Mouse (Mus musculus): ENCODE data around the gene Dennd4b. TPM values are rescaled to one million over a fixed set of nuclear protein-coding genes. Genes with fewer than 3 reads are reported as not detected.

Dennd4b gene
- polyA plus RNA-seq (2015; fragmentation: Nextera tagmentation; extraction: Ambion mirVana), result 7.4 and 11.2 TPM in 2 replicates

GRCm38 (mm10) chr3:90265034-90265931 lies at the start of gene Dennd4b:
TSS of gene Dennd4b (plus strand) at chr3:90265185.
- H3K9ac ChIP-seq, result peak within 1 kb of the TSS; percentile 85
- H3K27me3 ChIP-seq (replicated peaks), result no peaks in the 10 kb centered on the region
- ATAC-seq (replicated peaks), result peak; percentile 89
- H3K36me3 ChIP-seq (replicated peaks), result peaks cover 32% of the 10 kb centered on the region
- no peaks in the 10 kb centered on the region for H3K9me3 ChIP-seq
- H3K27ac ChIP-seq, result peak within 1 kb of the TSS; percentile 95
- H3K4me2 ChIP-seq, result peak within 1 kb of the TSS; percentile 78
- H3K4me1 ChIP-seq, result peaks cover 14% of the 10 kb centered on the region
- WGBS, result under 1% methylated on average over 60 of the region's 87 CpGs
- peak within 1 kb of the TSS; percentile 82 for H3K4me3 ChIP-seq

- Histone ChIP-seq H3K36me3 (replicated peaks) (peaks cover 1% of the 10 kb centered on the region; the same call in 1 of the 2 replicates), H3K27me3 (replicated peaks) (no peaks in the 10 kb centered on the region), H3K4me1 (peaks cover 34% of the 10 kb centered on the region), H3K9me3 (no peaks in the 10 kb centered on the region), H3K9ac (no peak overlapping the region), H3K4me2 (no peak overlapping the region), H3K27ac (no peak overlapping the region), H3K4me3 (no peak overlapping the region)
- 44% methylated on average over 1 of the region's 1 CpGs for WGBS
- ATAC-seq (replicated peaks), result no peak
Measured at GRCm38 (mm10) chr3:90215825-90216380, 49.1 kb upstream of the Dennd4b start.

GRCm38 (mm10) chr3:90220088-90220487 lies 44.9 kb upstream of the Dennd4b start:
- peak; percentile 59; the same call in 1 of the 2 replicates for ATAC-seq (replicated peaks)
- Histone ChIP-seq H3K27me3 (replicated peaks) (no peaks in the 10 kb centered on the region), H3K27ac (peak overlapping the region; percentile 71), H3K9ac (no peak overlapping the region; the same call in 1 of the 2 replicates), H3K36me3 (replicated peaks) (no peaks in the 10 kb centered on the region), H3K4me3 (peak overlapping the region; percentile 37), H3K9me3 (no peaks in the 10 kb centered on the region), H3K4me1 (peaks cover 14% of the 10 kb centered on the region), H3K4me2 (peak overlapping the region; percentile 73)
- 13% methylated on average over 6 of the region's 6 CpGs for WGBS

GRCm38 (mm10) chr3:90220531-90220951 lies 44.4 kb upstream of the Dennd4b start:
- H3K9ac ChIP-seq, result peak overlapping the region; percentile 38; the same call in 1 of the 2 replicates

GRCm38 (mm10) chr3:90221123-90221522 lies 43.9 kb upstream of the Dennd4b start:
- Histone ChIP-seq H3K9me3 (no peaks in the 10 kb centered on the region), H3K36me3 (replicated peaks) (no peaks in the 10 kb centered on the region), H3K9ac (no peak overlapping the region; the same call in 1 of the 2 replicates), H3K27ac (no peak overlapping the region), H3K4me1 (peaks cover 14% of the 10 kb centered on the region), H3K4me3 (peak overlapping the region; percentile 37), H3K27me3 (replicated peaks) (no peaks in the 10 kb centered on the region), H3K4me2 (peak overlapping the region; percentile 73)
- ATAC-seq (replicated peaks), result no peak
- 34% methylated on average over 5 of the region's 5 CpGs for WGBS

More at GRCm38 (mm10) chr3:90220531-90220951, 44.4 kb upstream of the Dennd4b start:
- Histone ChIP-seq H3K4me1 (peaks cover 14% of the 10 kb centered on the region), H3K4me2 (peak overlapping the region; percentile 73), H3K27ac (peak overlapping the region; percentile 71), H3K4me3 (peak overlapping the region; percentile 37), H3K27me3 (replicated peaks) (no peaks in the 10 kb centered on the region), H3K36me3 (replicated peaks) (no peaks in the 10 kb centered on the region), H3K9me3 (no peaks in the 10 kb centered on the region)
- WGBS, result 0% methylated on average over 19 of the region's 20 CpGs
- peak; percentile 64 for ATAC-seq (replicated peaks)

- no peak overlapping the region for H3K27ac ChIP-seq
- no peaks in the 10 kb centered on the region for H3K27me3 ChIP-seq (replicated peaks)
- no peaks in the 10 kb centered on the region for H3K36me3 ChIP-seq (replicated peaks)
- no peak overlapping the region for H3K4me3 ChIP-seq
- H3K4me1 ChIP-seq, result peaks cover 14% of the 10 kb centered on the region
- no peak overlapping the region for H3K4me2 ChIP-seq
- H3K9me3 ChIP-seq, result no peaks in the 10 kb centered on the region
- ATAC-seq (replicated peaks), result no peak
- H3K9ac ChIP-seq, result no peak overlapping the region
- WGBS, result 89% methylated on average over 4 of the region's 4 CpGs
Measured at GRCm38 (mm10) chr3:90222455-90222854, 42.5 kb upstream of the Dennd4b start.

GRCm38 (mm10) chr3:90222941-90223340 lies 42.0 kb upstream of the Dennd4b start:
- H3K36me3 ChIP-seq (replicated peaks), result no peaks in the 10 kb centered on the region
- 81% methylated on average over 3 of the region's 3 CpGs for WGBS
- no peak overlapping the region for H3K27ac ChIP-seq
- H3K4me1 ChIP-seq, result peaks cover 14% of the 10 kb centered on the region
- ATAC-seq (replicated peaks), result no peak
- H3K4me3 ChIP-seq, result no peak overlapping the region
- H3K27me3 ChIP-seq (replicated peaks), result no peaks in the 10 kb centered on the region
- no peaks in the 10 kb centered on the region for H3K9me3 ChIP-seq
- no peak overlapping the region for H3K4me2 ChIP-seq
- H3K9ac ChIP-seq, result no peak overlapping the region

- H3K4me3 ChIP-seq, result no peak overlapping the region
- H3K27me3 ChIP-seq (replicated peaks), result no peaks in the 10 kb centered on the region
- H3K9me3 ChIP-seq, result no peaks in the 10 kb centered on the region
- 85% methylated on average over 10 of the region's 10 CpGs for WGBS
- no peak overlapping the region for H3K9ac ChIP-seq
- H3K4me1 ChIP-seq, result peaks cover 14% of the 10 kb centered on the region
- H3K36me3 ChIP-seq (replicated peaks), result no peaks in the 10 kb centered on the region
- no peak for ATAC-seq (replicated peaks)
- H3K27ac ChIP-seq, result no peak overlapping the region
- H3K4me2 ChIP-seq, result no peak overlapping the region
Measured at GRCm38 (mm10) chr3:90224331-90224730, 40.7 kb upstream of the Dennd4b start.

GRCm38 (mm10) chr3:90231075-90231474 lies 33.9 kb upstream of the Dennd4b start:
- Histone ChIP-seq H3K36me3 (replicated peaks) (peaks cover 12% of the 10 kb centered on the region; the same call in 1 of the 2 replicates), H3K4me1 (peaks cover 19% of the 10 kb centered on the region), H3K27ac (peak overlapping the region; percentile 78), H3K9ac (peak overlapping the region; percentile 37), H3K27me3 (replicated peaks) (no peaks in the 10 kb centered on the region), H3K9me3 (no peaks in the 10 kb centered on the region), H3K4me2 (peak overlapping the region; percentile 86), H3K4me3 (peak overlapping the region; percentile 79)
- ATAC-seq (replicated peaks), result no peak
- 16% methylated on average over 8 of the region's 8 CpGs for whole genome bisulfite sequencing

GRCm38 (mm10) chr3:90231507-90232333 lies 33.3 kb upstream of the Dennd4b start, which contains the start of gene Jtb:
TSS of gene Jtb (plus strand) at chr3:90231597.
- ATAC-seq (replicated peaks), result peak; percentile 98
- no peaks in the 10 kb centered on the region for H3K9me3 ChIP-seq
- H3K9ac ChIP-seq, result peak within 1 kb of the TSS; percentile 69
- under 1% methylated on average over 61 of the region's 61 CpGs for WGBS
- H3K27ac ChIP-seq, result peak within 1 kb of the TSS; percentile 78
- peaks cover 16% of the 10 kb centered on the region; the same call in 1 of the 2 replicates for H3K36me3 ChIP-seq (replicated peaks)
- no peaks in the 10 kb centered on the region for H3K27me3 ChIP-seq (replicated peaks)
- peak within 1 kb of the TSS; percentile 86 for H3K4me2 ChIP-seq
- H3K4me3 ChIP-seq, result peak within 1 kb of the TSS; percentile 79
- peaks cover 19% of the 10 kb centered on the region for H3K4me1 ChIP-seq

- 0 out of 2 replicates have a peak, but pooled peaks cover 3% of the 10 kb centered on the region for H3K36me3 ChIP-seq (replicated peaks)
Measured at GRCm38 (mm10) chr3:90241251-90241650, 23.7 kb upstream of the Dennd4b start.

More at GRCm38 (mm10) chr3:90241251-90241650, 23.7 kb upstream of the Dennd4b start:
- Histone ChIP-seq H3K27ac (no peak overlapping the region), H3K4me3 (no peak overlapping the region), H3K9me3 (no peaks in the 10 kb centered on the region), H3K27me3 (replicated peaks) (no peaks in the 10 kb centered on the region), H3K4me1 (peaks cover 11% of the 10 kb centered on the region), H3K4me2 (no peak overlapping the region), H3K9ac (no peak overlapping the region)
- WGBS, result 88% methylated on average over 2 of the region's 2 CpGs
- ATAC-seq (replicated peaks), result no peak
